ENCODE assay signal across 8 mouse cellular contexts in the genomic region with DNA sequence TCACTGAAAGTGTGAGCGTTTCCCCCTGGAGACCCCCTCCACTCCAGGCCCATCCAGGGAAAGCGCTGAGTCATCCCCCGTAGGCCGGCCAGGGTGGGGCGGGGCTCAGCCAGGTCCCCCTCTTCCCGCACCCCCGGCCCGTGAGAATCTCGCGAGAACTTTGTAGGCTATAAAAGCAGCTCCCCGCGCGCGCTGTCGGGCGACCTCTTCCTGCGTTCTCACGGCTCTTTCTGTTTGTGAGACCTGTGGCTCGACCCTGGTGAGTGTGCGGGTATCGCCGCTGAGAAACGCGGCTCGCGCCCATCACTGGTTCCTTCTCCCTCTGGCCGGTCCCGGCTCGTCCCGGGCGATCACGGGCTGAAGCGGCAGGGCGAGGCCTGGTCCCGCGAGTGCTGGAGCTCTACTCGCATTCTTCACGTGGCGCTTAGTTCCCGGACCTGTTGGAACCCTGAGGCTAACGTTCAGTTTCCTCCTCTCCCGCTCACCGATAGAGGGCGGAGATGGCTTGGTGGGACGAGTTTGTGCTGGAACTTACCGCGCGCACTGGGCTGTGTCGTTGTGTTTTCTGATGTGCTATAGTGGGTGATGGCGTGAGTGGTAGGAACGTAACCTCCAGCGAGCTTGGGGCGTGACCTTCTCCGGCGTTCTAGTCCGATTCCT. TPM values are rescaled to one million over a fixed set of nuclear protein-coding genes. Genes with fewer than 3 reads are reported as not detected.
DNase-seq lines count a peak whose midpoint lies in the region; ATAC-seq lines count a peak whose summit lies in the region.

A gene (plus strand): TSS at position 143 of the 660 bp plus-strand sequence.

- H3K4me2 ChIP-seq in hindbrain, embryonic 11.5 days (replicated peaks; ENCODE audit: low read depth, low read length), result peak within 1 kb of the TSS; percentile 35

- peaks cover 5% of the 10 kb centered on the region; the same call in 1 of the 2 replicates for H3K36me3 ChIP-seq in hindbrain, embryonic 11.5 days (ENCODE audit: control insufficient read depth, insufficient read depth, low read length)

- peak within 1 kb of the TSS; percentile 71 for H3K27ac ChIP-seq in hindbrain, embryonic 11.5 days (ENCODE audit: low read depth, low read length)

- peak within 1 kb of the TSS; percentile 56 for H3K4me3 ChIP-seq in hindbrain, embryonic 11.5 days (ENCODE audit: low read depth, low read length)

- no peaks in the 10 kb centered on the region; the same call in 1 of the 2 replicates for H3K4me1 ChIP-seq in hindbrain, embryonic 11.5 days (replicated peaks; ENCODE audit: control insufficient read depth, insufficient read depth, low read length)

- H3K9ac ChIP-seq in hindbrain, embryonic 11.5 days (ENCODE audit: low read depth, low read length), result peak within 1 kb of the TSS; percentile 67

- peak; percentile 88 for DNase-seq in MN1 (ENCODE audit: low spot score)
- DNase-seq in cerebellum, adult 9-10 months, result peak; percentile 91
- peak; percentile 77 to 90 for DNase-seq in frontal cortex, adult 2 months (ENCODE audit: extremely low spot score in 1 of 2, low spot score in 1 of 2)
- DNase-seq in hindbrain, embryonic 11.5 days (ENCODE audit: low spot score), result peak; percentile 94
- peak; percentile 97 to 98 for DNase-seq in layer of hippocampus, postnatal 10 days (ENCODE audit: low spot score in 2 of 2)
- DNase-seq in lung, postnatal 10 days, result peak; percentile 98
- DNase-seq in ovary, postnatal 36 days (ENCODE audit: low spot score), result peak; percentile 97
- peak; percentile 98 for DNase-seq in thymus, postnatal 25 days

- ATAC-seq in hindbrain, embryonic 11.5 days (ENCODE audit: low FRiP score), result peak; percentile 97

- H3K27me3 ChIP-seq in hindbrain, embryonic 11.5 days (ENCODE audit: control insufficient read depth, insufficient read depth, low read length), result no peaks in the 10 kb centered on the region

- WGBS in hindbrain, embryonic 11.5 days, result 0% methylated on average over 54 of the region's 56 CpGs

- H3K9me3 ChIP-seq in hindbrain, embryonic 11.5 days (ENCODE audit: control insufficient read depth, low read length), result no peaks in the 10 kb centered on the region

RNA-seq across cellular contexts. Expression of the gene that starts here (rescaled TPM):
- 212 and 256 TPM in 2 replicates for polyA plus RNA-seq in frontal cortex, adult 2 months (2012; rRNA removed)
- polyA plus RNA-seq in hindbrain, embryonic 11.5 days (2014; fragmentation: Nextera tagmentation; extraction: Ambion mirVana), result 985 and 989 TPM in 2 replicates
- 100 to 1,000 TPM; 174 to 189 TPM for total RNA-seq in layer of hippocampus, postnatal 10 days (2021)

Comparison
In these comparisons a context has a peak if more than half of its experiments do, and no peak if none do; other contexts are left out.
1. Peak in every context shown above with its lines: DNase-seq, ATAC-seq, H3K4me3 ChIP-seq and H3K27ac ChIP-seq.